Mouse (Mus musculus) G1E (cell line): Measurements from ENCODE around the gene Dkkl1. TPM values are rescaled to one million over a fixed set of nuclear protein-coding genes. Genes with fewer than 3 reads are reported as not detected.

Experiments
- ATAC-seq: 2 replicates; pipeline ENCODE4 v1.8.0; 2016; ENCODE audit warnings: mild to moderate bottlenecking; ENCODE audit not compliant: insufficient number of reproducible peaks, poor library complexity, low FRiP score, severe bottlenecking; ENCODE audit errors: extremely low read depth
- DNase-seq: peaks from one replicate; pipeline ENCODE4 v3.0.0; 2012; ENCODE audit warnings: low spot score
- H3K27me3 ChIP-seq: 2 replicates; pipeline ENCODE4 v1.6.1; 2012; ENCODE audit warnings: mild to moderate bottlenecking, low read length, inconsistent platforms; ENCODE audit not compliant: insufficient read depth
- H3K36me3 ChIP-seq: replicated peaks from 2 replicates; pipeline ENCODE3; 2012; ENCODE audit warnings: mild to moderate bottlenecking, inconsistent platforms
- H3K4me1 ChIP-seq: 2 replicates; pipeline ENCODE4 v1.6.1; 2012; ENCODE audit warnings: low read depth, low read length, inconsistent platforms, mixed read lengths; ENCODE audit not compliant: insufficient read depth
- H3K4me3 ChIP-seq: 2 replicates; pipeline ENCODE4 v1.5.1; 2012; ENCODE audit warnings: low read depth, mild to moderate bottlenecking, inconsistent platforms, low read length, moderate library complexity, mixed read lengths
- H3K9me3 ChIP-seq: replicated peaks from 2 replicates; pipeline ENCODE4 v1.6.1; 2012; ENCODE audit warnings: inconsistent platforms
- CTCF ChIP-seq: IDR thresholded peaks from 2 replicates; pipeline ENCODE4 v1.5.1; 2012; ENCODE audit warnings: low read depth, low read length, inconsistent platforms, mixed read lengths
- GATA1 ChIP-seq: IDR thresholded peaks from 2 replicates; pipeline ENCODE4 v1.6.1; 2012; ENCODE audit warnings: borderline replicate concordance, low read length, inconsistent platforms, mixed read lengths
- GATA2 ChIP-seq: IDR thresholded peaks from 2 replicates; pipeline ENCODE4 v1.6.1; 2012; ENCODE audit warnings: low read depth, low read length, inconsistent platforms, borderline replicate concordance
- POLR2AphosphoS5 ChIP-seq: IDR thresholded peaks from 2 replicates; pipeline ENCODE4 v1.6.1; 2012; ENCODE audit warnings: low read depth, low read length, inconsistent platforms; ENCODE audit not compliant: insufficient replicate concordance
- TAL1 ChIP-seq: conservative IDR thresholded peaks from 2 replicates; pipeline ENCODE4 v1.6.1; 2012; ENCODE audit warnings: low read depth, low read length, inconsistent platforms, mixed read lengths
- polyA plus RNA-seq: library from polyadenylated mRNA; stranded (reverse); fragments of >175 nt; gene quantifications from 2 replicates; pipeline ENCODE4 v1.2.3, GENCODE M21; 2012
- total RNA-seq, 2 experiments: library from RNA; stranded (forward) in 1 of 2; stranded (reverse) in 1 of 2; fragments of 200-1000 nt in 1 of 2; fragments of >200 nt in 1 of 2; fragmentation: Nextera tagmentation in 1 of 2; gene quantifications; 2 replicates each; pipeline ENCODE4 v1.2.3; 2014 to 2017

Dkkl1 gene
- total and polyA plus RNA-seq, 3 experiments: 0.11 TPM; not detected in 2

- TF ChIP-seq TAL1 (no peak), POLR2AphosphoS5 (no peak), GATA1 (no peak)
- Histone ChIP-seq H3K36me3 (no peaks in the 10 kb centered on the region), H3K27me3 (peaks cover 60% of the 10 kb centered on the region), H3K4me1 (peaks cover 7% of the 10 kb centered on the region), H3K9me3 (no peaks in the 10 kb centered on the region), H3K4me3 (no peak overlapping the region)
- ATAC-seq: no peak
- DNase-seq: no peak
These were observed 4.7 kb upstream of the Dkkl1 start for GRCm38 (mm10) chr7:45216442-45217183.

DNA sequence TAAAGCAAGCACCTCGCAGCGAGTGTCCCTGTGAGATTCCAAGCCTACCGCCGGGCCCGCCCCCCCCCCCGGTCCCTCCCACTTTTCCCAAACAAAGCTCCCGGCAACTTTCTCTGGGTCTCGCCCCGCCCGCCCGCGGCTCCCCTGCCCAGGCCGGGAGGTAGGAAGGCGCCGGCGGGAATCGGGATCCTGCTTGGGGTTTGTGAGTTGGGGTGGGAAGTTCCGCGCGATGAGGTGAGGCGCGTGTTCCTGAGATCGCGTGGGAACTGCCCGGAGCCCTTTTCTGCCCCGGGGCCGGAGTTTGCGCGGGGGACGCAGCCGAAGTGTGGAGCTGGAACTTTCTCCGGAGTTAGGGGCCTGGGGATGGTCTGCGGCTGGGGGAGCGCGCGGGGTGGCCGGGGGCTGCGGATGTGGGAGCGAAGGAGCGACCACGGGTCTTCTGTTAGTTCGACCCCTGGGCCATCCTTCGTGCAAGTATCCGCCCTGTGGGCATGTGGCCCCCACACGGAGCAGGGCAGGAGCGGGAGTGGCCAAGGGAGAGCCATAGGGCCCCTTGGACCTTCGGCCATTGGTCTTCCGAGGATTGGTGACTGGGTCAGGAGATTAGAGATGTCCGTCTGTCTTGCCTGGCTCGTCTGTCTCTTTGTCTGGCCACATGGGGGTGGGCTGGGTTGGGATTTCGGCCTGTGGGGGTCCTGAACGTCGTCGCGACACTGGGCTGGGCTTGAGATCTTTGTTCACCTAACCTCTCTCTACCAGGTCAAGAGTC lies 3.9 kb upstream of the Dkkl1 start, which contains the start of gene Tead2:
TSS of gene Tead2 (plus strand) at position 81 of the 769 bp plus-strand sequence.
- ATAC-seq (no peak), DNase-seq (no peak)
- Histone ChIP-seq H3K4me3 (no peak within 1 kb of the TSS), H3K27me3 (peaks cover 66% of the 10 kb centered on the region), H3K9me3 (no peaks in the 10 kb centered on the region), H3K4me1 (peaks cover 11% of the 10 kb centered on the region), H3K36me3 (no peaks in the 10 kb centered on the region)
- TF ChIP-seq CTCF (no peak), POLR2AphosphoS5 (no peak), GATA2 (no peak), TAL1 (no peak), GATA1 (no peak)

GRCm38 (mm10) chr7:45213708-45214107 lies 1.8 kb upstream of the Dkkl1 start:
- Histone ChIP-seq H3K4me3 (no peak overlapping the region), H3K27me3 (peaks cover 62% of the 10 kb centered on the region)
- ATAC-seq: no peak

DNA sequence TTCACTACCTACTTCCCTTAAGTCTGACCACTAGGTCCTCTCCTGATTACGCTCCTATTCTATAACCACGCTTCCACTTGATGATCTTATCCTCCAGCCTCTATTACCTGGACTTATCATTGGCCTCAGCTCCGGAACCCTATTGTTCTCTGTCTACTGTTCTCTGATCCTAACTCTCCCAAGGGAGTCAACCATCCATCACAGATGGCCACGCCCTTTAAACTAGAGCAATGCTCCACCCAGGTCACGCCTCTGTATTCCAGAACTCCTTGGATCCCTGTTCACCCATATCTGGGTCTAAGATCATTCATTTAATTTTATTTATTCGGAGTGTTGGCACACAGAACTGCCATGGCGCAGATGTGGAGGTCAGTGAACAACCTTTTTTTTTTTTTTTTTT lies 409 bp upstream of the Dkkl1 start:
- peaks cover 55% of the 10 kb centered on the region for H3K27me3 ChIP-seq
- no peak for DNase-seq
- H3K4me3 ChIP-seq: no peak overlapping the region

More at GRCm38 (mm10) chr7:45213708-45214107, 1.8 kb upstream of the Dkkl1 start:
- Histone ChIP-seq H3K36me3 (no peaks in the 10 kb centered on the region), H3K4me1 (peaks cover 11% of the 10 kb centered on the region), H3K9me3 (no peaks in the 10 kb centered on the region)
- no peak for DNase-seq
- no peak for TF ChIP-seq TAL1
- no peak for TF ChIP-seq POLR2AphosphoS5
- TF ChIP-seq CTCF: no peak
- no peak for TF ChIP-seq GATA2
- TF ChIP-seq GATA1: no peak

DNA sequence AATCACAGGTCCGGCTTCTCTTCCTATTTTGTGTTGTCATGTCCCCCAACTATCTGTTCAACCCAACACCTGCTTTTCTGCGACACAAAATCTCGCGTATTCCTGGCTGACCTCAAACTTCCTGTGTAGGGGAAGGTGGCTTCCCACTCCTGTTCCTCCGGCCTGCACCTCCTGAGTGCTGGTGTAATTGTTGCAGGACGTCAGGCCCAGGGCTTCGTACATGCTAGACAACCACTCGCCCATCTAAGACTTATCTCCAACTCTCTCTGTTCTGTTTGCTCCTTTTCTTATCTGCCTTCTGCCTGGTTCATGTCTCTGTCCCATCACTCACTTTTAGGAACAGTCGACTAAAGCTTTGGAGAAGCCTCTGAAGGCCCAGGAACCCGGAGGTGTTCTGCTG lies 877 bp downstream of the Dkkl1 start:
- Histone ChIP-seq H3K9me3 (no peaks in the 10 kb centered on the region), H3K4me3 (no peak overlapping the region), H3K36me3 (no peaks in the 10 kb centered on the region), H3K4me1 (peaks cover 11% of the 10 kb centered on the region), H3K27me3 (peaks cover 45% of the 10 kb centered on the region)
- no peak for ATAC-seq
- DNase-seq: no peak
- no peak for TF ChIP-seq POLR2AphosphoS5
- no peak for TF ChIP-seq TAL1
- TF ChIP-seq GATA2: no peak
- TF ChIP-seq GATA1: no peak

More for the DNA sequence above, 409 bp upstream of the Dkkl1 start:
- Histone ChIP-seq H3K9me3 (no peaks in the 10 kb centered on the region), H3K36me3 (no peaks in the 10 kb centered on the region), H3K4me1 (peaks cover 11% of the 10 kb centered on the region)
- TF ChIP-seq GATA1 (no peak), TAL1 (no peak)
- ATAC-seq: no peak

DNA sequence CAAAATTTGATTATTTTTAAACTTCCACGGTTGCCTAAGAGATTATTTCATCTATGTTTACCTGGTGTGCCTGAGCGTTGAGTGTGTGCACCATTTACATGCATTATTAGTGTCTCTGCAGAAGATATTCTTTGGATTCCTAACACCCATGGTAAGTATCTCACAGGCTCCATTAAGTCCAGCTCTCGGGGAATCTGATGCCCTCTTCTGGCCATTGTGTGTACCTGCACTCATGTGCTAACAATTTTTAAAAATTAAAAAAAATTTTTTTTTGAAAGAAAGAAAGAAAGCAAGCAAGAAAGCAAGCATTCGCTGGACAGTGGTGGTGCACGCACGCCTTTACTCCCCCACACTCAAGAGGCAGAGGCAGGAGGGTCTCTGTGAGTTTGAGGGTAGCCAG lies 3.7 kb downstream of the Dkkl1 start:
- Histone ChIP-seq H3K4me3 (no peak overlapping the region), H3K9me3 (no peaks in the 10 kb centered on the region), H3K4me1 (peaks cover 11% of the 10 kb centered on the region), H3K27me3 (peaks cover 38% of the 10 kb centered on the region), H3K36me3 (no peaks in the 10 kb centered on the region)
- DNase-seq: no peak
- no peak for ATAC-seq
- TF ChIP-seq CTCF: no peak
- no peak for TF ChIP-seq GATA2
- TF ChIP-seq GATA1: no peak
- TF ChIP-seq POLR2AphosphoS5: no peak
- TF ChIP-seq TAL1: no peak
